Mouse (Mus musculus): ENCODE measurements around the gene Pstpip1.

Gene Pstpip1

DNA sequence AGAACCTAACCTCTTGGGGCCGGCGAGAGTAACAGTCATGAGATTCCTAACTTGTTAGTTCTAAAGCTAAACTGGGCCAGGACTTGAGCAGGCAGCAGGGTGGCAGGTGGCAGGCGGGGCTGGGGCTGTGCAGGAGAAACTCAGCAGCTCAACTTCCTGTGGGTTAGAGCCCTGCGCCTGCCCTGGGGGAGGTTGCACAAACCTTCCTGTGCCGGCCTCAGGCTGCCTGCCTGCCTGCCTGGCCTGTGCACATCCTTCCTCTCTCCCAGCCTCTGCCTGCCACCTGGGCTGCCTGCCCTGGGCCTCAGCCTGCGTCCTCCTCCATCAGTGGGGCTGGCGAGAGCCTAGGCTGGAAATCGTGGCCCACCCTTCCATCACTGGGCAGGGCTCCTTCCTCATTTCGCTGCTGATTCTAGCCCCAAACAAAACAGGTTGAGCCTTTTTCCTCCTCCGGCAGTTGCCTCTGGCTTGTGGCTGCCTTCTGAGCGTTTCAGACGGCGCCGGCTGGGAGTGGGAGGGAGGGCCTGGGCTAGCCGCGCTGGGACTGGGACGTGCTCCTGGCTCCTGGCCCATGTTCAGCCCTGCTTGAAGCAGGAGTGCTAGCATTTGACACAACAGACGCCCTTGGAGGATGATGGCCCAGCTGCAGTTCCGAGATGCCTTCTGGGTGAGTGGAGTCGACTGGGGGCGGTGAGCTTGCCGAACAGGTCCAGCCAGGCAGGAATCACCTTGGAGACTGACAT is at the start of gene Pstpip1:
Pstpip1 (plus strand) TSS at position 185 of the 743 bp plus-strand sequence.
- DNase-seq (ENCODE audit: low spot score) = peak; percentile 27

DNA sequence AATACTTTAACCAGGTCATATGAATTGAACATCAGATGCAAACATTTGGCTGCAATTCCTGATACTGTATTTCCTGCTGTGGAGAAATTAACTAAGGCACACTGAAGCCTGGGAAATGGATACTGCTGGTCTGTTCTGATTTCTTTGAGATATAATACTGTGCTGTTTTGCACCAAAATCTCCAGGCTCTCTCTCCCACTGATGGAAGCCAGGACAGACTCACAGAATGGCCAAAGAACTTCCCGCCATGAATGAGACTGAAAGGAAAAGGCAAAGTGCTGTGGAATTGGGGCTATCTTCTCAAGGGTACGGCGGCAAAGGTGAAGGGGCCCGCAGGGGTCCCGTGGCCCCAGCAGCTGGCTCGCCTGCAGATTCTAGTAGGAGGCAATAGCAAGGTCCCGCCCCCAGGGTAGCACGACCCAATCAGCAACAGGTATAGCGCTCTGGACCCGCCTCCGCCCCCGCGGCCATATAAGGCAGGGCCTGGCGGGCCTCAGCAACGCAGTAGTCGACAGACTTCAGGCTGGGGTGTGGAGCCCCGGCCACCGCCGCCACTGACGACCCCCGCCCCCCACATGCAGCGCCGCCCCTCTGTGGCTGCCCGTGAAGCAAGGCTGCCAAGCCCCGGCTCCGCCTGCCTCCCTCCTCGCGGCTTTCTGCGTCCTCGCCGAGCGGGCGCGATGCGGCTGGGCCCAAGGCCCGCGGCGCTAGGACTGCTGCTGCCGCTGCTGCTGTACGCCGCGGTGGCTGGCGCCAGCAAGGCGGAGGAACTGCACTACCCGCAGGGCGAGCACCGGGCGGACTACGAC is 48.2 kb upstream of the Pstpip1 start, which contains the start of gene Rcn2:
Rcn2 (plus strand) TSS at position 474 of the 809 bp plus-strand sequence.
- peak; percentile 94 for DNase-seq (ENCODE audit: low spot score)

DNA sequence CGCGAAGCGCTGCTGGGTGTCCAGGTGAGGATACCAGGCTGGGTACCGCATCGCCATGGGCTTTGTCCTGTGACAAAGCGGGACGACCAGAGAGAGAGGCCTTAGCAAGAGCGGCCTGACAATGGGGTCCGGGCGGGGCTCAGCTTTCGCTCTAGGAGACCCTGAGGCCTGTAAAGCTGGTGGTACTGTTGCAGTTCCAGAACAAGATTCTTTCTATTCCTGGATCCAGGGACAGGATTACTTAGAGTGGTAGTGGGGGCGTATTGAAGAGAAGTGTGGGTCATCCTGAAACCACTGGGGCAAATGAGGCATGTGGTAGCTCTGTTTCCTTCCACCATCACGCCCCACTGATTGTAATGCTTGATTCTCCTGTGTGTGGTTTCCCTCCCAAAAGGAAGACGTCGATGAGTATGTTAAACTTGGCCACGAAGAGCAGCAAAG is 47.6 kb upstream of the Pstpip1 start:
- DNase-seq (ENCODE audit: low spot score) = no peak

DNA sequence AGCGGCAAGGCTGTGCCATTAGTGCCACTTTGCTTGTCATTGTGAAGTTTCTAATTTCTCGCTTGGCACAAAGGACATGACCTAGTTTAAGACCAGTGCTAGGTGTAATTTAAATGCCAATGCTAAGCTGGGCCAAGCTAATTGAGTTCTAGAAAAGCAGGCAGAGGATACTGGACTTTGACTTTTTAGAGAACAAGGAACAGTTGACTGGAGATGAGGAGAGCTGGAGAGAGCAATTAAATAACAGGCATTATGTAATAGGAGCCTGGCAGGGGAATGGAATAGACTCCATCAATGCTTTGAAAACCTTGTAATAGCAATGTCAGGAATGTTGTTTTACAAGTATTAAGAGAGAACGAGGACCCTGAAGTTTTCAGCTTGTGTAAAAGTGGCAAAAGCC is 36.0 kb upstream of the Pstpip1 start:
- no peak for DNase-seq (ENCODE audit: low spot score)

DNA sequence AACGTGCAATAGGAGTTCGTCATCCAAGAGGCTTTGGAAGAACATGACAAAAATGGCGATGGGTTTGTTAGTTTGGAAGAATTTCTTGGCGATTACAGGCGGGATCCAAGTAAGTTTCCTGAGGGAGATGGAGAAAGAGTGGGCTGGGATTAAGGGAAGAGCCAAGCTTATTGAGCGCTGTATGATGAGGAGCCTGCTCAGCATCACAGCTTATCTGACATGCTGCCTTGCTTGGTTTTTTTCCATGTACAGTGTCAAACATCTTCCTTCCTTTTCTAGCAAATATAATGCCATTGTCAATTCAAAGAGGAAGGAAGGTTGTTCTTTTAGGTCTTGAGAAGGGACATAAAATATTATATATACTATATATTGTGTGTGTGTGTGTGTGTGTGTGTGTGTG is 33.6 kb upstream of the Pstpip1 start:
- DNase-seq (ENCODE audit: low spot score) = no peak

DNA sequence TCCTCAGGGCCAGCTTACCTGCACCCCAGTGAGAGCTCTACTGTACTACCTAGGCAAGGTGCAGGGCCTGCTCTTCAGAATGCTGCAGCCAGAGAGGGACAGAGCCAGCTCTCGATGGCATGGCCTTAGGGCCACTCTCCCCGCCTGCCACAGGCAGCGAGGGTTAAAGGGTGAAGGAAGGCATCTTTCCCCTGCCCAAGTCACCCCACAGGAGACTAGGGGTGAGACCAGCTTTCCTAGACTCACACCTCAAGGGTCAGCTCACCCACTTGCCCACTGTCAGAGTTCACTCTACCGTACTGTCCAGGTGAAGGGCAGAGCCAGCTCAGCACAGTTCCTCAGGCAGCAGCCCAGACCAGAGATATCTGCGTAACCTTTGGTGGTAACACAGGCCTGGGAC is 27.4 kb upstream of the Pstpip1 start:
- DNase-seq (ENCODE audit: low spot score) = no peak

DNA sequence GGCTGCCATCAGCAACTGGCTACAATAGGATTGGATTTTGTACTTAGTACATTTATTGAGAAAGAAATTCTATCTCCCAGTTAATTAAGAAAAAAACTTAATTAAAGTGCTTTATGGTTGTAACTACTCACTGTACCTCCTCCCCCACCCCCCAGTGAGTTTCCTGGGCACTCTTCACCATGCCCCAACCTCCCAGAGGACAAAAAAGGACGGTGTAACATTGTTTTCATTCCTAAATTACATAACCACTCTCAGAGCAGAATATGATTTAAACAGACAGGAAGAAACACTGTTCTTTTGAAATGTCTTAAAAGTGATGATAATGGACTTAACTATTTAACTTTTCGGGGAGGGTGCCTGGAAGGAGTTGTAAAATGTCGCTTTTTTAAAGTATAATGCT is 24.8 kb upstream of the Pstpip1 start:
- no peak for DNase-seq (ENCODE audit: low spot score)

DNA sequence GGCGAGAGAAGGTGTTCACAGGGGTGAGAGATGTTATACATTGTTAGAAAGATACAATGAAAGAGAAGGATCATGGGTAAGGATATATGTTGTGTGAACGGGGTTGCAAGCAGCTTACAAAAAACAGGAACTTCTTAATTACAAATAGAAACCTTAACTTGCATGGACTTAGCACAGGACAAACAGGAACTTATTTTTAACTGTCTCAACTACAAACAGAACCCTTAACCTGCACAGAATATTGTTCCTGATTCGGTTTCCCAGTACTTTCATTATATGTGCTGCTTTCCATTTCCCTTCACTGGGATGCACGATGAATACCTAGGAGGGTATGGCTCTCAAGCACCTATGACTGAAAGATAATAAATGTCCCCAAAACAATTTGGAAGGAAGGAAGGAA is 21.8 kb upstream of the Pstpip1 start:
- no peak for DNase-seq (ENCODE audit: low spot score)

DNA sequence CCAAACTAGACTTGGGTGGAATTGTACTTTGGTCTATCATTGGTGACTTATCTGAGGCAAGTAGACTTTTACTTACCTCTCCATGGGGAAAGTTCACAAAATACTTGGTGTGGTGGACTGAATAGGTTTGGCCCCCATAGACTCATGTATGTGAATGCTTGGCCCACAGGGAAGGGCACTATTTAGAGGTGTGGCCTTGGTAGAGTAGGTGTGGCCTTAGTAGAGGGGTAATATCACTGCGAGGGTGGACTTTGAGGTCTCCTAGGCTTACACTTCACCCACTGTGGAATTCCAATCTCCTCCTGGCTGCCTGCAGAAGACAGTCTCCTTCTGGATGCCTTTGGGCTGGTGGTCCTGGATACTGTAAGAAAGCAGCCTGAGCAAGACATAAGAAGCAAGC is 21.1 kb upstream of the Pstpip1 start:
- no peak for DNase-seq (ENCODE audit: low spot score)

DNA sequence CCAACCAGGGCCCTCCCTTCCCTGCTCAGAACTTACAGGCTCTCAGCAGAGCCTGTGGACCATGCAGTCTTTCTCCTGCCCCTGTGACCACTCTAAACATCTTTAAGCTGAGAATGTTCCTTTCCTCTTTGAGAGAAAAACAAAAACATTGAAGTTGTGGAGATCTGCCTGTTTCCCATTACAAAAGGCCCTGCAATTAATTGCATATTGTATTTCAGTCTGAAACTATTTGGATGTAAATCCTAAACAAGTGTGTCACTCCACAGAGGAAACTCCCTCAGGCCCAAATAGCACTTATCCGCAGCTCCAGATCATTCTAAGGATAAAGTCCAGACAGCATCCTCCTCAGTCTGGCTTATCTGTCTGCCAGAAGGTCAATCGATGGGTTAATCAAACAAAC is 16.9 kb upstream of the Pstpip1 start:
- DNase-seq (ENCODE audit: low spot score) = no peak

DNA sequence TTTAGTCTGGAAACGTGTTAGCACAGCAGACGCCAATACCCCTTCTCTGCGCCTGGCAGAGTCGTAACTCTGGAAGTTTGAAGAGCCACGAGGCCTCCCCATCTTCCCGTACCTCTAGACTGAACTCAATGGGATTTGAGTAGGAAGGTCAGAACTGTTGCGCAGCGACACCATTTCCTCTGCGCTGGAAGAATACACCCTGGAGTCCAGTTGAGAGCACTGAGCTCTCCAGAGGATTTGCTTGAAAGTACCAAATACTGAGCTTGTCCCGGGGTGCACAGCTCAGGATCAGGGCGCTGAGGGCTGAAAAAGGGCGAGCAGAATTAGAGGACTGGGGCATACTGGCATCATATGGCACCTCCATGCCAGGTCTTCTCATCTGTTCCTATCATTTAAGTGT is 14.9 kb upstream of the Pstpip1 start:
- DNase-seq (ENCODE audit: low spot score) = no peak

DNA sequence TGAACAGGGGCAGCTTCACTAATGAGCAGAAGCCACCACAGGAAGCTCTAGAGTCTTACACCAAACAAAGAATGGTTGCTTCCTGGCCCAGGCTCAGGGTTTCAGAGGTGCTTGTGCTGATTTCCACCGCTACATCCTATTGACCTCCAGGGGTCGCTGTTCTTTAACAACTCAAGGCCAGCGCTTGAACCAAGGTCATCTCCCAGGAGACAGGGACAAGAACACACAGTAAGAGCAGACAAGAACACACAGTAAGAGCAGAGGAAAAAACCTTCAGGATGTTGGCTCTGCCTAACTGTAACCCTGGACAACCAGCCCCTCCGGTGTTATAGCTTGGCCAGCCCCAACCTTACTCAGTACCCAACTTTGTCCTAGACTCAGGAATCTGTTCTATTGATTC is 14.5 kb upstream of the Pstpip1 start:
- DNase-seq (ENCODE audit: low spot score) = peak; percentile 44

DNA sequence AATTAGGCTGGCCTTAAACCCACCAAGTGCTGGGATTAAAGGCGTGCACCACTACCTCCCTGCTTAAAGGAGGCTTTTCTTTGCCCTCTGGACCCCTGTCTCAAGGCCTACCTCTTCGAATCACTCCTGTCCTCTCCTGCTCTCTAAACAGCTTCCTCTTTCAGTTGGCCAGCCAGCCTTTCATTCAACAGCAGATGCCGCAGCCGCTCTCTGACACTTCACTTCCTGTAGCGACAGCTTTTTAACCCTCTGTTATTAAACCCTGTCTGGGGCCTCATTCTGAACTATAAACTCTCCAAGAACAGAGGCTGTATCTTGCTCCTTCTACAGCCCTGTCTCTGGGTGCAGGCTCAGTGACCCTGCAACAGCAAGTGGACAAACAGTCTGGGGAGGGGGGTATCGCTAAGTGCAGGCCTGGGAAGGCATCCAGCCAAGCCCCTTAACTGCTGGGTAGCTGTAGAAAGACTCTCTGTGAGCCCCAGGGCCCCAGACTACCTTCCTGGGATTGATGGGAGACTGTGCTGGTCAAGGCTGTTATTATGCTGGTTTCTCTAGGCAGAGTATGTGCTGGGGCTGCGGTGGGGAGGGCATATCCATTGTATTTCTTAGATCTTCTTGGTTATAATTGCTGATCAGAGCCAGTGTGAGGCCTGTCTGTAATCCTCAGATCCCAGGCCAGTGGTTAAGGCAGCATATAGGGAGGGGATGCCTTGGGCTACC is 13.7 kb upstream of the Pstpip1 start:
- no peak for DNase-seq (ENCODE audit: low spot score)

DNA sequence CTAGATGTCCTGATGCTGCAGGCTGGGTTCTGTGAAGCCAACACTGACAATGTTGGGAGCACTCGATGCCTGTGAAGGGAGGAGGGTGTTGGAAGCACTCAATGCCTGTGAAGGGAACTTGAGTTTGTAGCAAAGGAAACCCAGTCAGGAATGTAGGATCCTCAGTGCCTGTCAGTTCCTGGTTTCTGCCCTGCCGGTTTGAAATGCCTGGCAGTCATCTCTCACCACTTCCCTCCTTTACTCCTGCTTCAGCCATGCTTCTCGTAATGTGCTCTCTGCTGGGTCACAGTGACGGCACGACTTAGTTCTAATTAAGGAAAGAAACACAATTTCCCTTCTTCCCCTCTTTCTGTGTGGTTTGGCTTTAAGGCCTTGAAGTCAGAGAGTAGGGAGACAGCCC is 10.2 kb upstream of the Pstpip1 start:
- DNase-seq (ENCODE audit: low spot score) = no peak

DNA sequence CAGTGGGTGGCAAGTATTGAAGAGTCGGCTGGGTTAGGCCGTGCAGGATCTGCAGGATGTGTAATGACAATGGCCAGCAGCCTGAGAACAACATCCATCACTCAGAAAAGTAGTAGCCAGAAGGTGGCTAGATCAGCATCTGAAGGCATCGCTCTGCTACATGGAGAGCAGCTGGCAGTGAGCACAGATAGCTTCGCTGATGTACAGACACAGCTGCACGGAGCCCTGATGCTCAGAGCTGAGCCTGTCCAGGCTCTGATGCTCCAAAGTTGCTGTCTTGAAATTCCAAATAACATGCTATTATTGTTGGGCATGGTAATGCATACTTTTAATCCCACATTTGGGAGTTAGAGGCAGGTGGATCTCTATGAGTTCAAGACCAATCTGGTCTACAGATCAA is 3.2 kb upstream of the Pstpip1 start:
- DNase-seq (ENCODE audit: low spot score) = no peak

DNA sequence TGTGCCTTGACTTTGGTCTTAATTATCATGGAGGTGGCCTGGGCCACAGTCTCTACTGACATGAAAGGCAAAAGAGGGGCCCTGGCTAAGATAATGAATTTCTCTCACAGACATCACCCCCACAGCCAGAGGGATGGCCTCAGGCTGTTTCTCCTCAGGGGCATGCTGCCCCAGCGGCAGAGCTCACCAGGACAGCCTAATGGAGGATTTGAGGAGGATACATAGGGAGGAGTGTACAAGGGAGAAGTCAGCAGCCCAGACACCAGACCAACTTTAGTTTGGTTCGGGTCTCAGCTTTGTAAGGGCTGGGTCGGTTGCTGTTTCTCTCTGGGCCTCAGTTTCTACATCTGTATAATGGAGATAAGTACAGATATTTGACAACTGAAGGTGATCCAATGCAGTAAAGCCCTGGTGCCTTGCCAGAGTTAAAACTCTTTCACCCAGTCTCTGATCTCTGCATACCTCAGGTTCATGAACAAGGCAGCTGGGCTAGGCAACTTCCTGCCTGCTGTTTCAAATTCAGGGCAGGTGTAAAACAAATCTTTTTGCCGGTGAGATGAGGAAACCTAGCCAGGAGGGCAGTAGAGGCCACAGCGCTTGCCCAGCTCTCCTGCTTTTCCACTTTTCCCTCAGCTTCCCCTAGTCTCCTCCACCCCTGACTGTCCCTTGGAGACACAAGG is 924 bp downstream of the Pstpip1 start:
- no peak for DNase-seq (ENCODE audit: low spot score)

DNA sequence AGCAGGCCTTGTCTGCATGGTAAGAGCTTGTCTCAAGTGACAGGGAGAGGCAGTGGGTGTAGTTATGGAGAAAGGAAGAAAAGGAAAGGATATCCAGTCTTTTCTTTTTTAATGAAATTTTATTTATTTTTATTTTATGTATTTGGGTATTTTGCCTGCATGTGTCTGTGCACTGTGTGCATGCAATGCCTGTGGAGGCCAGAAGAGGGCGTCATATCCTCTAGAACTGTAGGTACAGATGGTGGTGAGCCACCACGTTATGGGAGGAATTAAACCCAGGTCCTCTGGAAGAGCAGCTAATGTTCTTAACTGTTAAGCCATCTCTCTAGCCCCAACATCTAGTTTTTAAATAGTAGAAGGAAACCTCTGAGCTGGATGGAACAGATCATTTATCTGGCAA is 2.3 kb downstream of the Pstpip1 start:
- no peak for DNase-seq (ENCODE audit: low spot score)

DNA sequence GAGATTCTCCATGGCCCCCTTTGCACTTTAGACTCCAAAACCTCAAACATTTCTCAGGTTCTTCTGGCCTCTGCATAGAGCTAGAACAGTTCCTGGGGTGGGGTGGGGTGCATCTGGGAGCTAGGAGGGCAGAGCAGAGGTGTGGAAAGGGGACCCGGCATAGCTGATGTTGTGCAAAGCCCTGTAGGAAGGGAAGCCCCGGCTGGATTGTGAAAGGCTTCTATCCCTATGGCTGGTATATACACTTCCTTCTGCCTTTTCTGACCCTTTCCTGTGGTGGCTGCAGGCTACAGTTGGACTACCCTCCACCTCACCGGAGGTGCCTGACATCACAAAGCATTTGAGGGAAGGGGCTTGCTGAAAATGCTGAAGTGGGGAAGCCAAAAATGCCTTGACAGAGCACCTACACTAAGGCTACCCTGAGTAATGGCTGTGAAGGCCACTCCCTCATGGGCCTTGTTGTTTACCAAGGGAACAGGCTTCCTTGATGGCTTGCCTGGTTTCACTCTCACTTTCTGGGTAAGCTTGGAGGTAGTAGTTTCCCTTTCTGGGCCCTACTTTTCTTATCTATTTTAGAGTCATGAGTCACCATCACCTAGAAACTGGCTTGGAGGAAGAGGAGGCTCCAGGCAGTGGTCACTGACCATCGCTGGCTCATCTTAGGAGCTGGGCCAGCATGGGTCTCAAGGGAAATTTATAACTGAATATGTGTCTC is 8.0 kb downstream of the Pstpip1 start:
- no peak for DNase-seq (ENCODE audit: low spot score)

DNA sequence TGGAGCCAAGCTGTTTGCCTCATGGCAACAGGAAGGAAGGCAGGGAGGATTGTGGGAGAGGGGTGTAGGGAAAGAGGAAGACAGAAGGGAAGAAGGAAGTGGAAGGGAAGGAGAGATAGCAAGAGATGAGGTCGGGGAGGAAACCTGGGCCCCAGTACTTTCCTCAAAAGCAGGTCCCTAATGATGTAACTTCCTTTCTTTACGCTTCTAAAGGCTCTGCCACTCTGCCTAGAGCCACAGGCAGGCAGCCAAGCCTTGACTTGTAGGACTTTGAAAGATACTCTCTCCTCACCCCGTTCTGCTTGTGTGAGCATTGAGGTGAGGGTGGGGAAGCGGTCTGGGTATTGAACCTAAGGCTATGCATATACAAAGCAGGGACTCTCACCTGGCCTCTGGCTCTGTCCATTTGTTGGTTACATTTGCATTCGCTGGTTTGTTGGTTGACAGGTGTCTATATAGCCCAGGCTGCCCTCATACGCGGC is 10.3 kb downstream of the Pstpip1 start:
- DNase-seq (ENCODE audit: low spot score) = no peak

DNA sequence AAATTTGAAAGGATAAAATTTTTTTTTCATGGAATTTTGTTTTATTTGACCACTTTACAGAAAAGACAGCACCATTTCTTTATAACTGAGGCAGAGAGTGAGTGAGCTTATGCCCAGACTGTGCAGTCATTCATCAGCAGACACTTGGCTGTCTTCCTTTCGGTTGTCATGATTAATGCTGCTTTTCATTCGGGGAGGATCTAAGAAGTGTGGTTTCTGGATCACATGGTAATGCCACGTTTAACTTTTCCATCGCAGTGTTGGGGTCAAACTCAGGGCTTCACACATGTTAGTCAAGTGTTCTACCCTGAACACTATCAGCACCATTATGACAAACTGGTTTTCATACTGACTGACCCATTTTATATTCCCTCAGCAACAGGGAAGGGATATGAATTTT is 11.3 kb downstream of the Pstpip1 start:
- no peak for DNase-seq (ENCODE audit: low spot score)

DNA sequence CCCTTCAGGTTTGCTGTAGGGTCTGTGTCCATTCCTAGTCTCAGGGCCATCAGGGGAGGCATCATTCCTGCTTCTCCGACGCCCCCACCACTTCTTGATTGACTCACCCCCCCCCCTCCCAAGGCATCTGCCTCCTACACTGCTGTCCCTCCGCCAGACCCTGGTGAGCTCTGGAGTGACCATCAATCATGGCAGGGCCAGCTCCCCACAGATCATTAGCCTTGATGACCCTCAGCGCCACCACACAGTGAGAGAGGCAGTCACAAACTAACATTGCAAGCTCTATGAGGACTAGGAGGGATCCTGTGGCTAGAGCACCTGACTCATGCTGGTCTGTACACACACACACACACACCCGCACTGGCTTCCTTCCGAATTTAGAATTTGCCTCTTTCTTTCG is 15.2 kb downstream of the Pstpip1 start:
- no peak for DNase-seq (ENCODE audit: low spot score)
